Mouse (Mus musculus): ENCODE measurements around the gene Lce6a. TPM values are rescaled to one million over a fixed set of nuclear protein-coding genes. Genes with fewer than 3 reads are reported as not detected.

Gene Lce6a
- not detected in 2 replicates for total RNA-seq (2012; rRNA removed)
- polyA plus RNA-seq (2012; ENCODE audit: insufficient read depth in 1 of 2, insufficient read length in 2 of 2, low read depth in 1 of 2, low replicate concordance in 2 of 2, missing spikeins in 1 of 2): not detected

GRCm38 (mm10) chr3:92621560-92621959, at the start of gene Lce6a:
TSS of gene Lce6a (minus strand) at chr3:92621660.
- DNase-seq (ENCODE audit: low read depth, low spot score): no peak
- Histone ChIP-seq H3K79me2 (ENCODE audit: control insufficient read depth, insufficient read depth, low read length, poor library complexity) (no peaks in the 10 kb centered on the region), H3K27me3 (ENCODE audit: control insufficient read depth in 1 of 2, insufficient read depth in 2 of 2, low read length in 2 of 2) (no peaks in the 10 kb centered on the region)

GRCm38 (mm10) chr3:92670215-92670614, 48.8 kb upstream of the Lce6a start, which contains the start of gene Lce1a2:
TSS of gene Lce1a2 (minus strand) at chr3:92670315.
- H3K9me3 ChIP-seq (replicated peaks; ENCODE audit: insufficient read depth, low read length): no peaks in the 10 kb centered on the region
- H3K27me3 ChIP-seq (ENCODE audit: control insufficient read depth in 1 of 2, insufficient read depth in 2 of 2, low read length in 2 of 2): no peaks in the 10 kb centered on the region
- H3K27ac ChIP-seq (ENCODE audit: control insufficient read depth, low read depth, low read length): no peak within 1 kb of the TSS
- no peaks in the 10 kb centered on the region for H3K36me3 ChIP-seq (ENCODE audit: control insufficient read depth in 1 of 2, insufficient read depth in 2 of 2, low read length in 2 of 2)
- no peaks in the 10 kb centered on the region for H3K79me2 ChIP-seq (ENCODE audit: control insufficient read depth, insufficient read depth, low read length, poor library complexity)
- no peak for TF ChIP-seq JUND (IDR thresholded peaks at IDR 0.05; ENCODE audit: low read depth, low read length)
- TF ChIP-seq MAX (IDR thresholded peaks at IDR 0.05; ENCODE audit: low read length): no peak
- no peak for TF ChIP-seq SIN3A (IDR thresholded peaks at IDR 0.05; ENCODE audit: low read length)
- TF ChIP-seq MYC (IDR thresholded peaks at IDR 0.05; ENCODE audit: low read depth, low read length): no peak
- TF ChIP-seq SMC3 (IDR thresholded peaks at IDR 0.05; ENCODE audit: low read depth, low read length): no peak
- no peak for TF ChIP-seq TAL1 (IDR thresholded peaks at IDR 0.05; ENCODE audit: low read length)
- no peak for TF ChIP-seq EP300 (IDR thresholded peaks at IDR 0.05; ENCODE audit: low read depth in 1 of 2, low read length in 2 of 2)
- no peak for TF ChIP-seq ZNF384 (IDR thresholded peaks at IDR 0.05; ENCODE audit: low read depth, low read length)
- H3K9ac ChIP-seq (ENCODE audit: control insufficient read depth, low read depth, low read length, poor library complexity, severe bottlenecking): no peak within 1 kb of the TSS
- no peak for DNase-seq (ENCODE audit: low read depth, low spot score)
- H3K4me1 ChIP-seq (ENCODE audit: control insufficient read depth in 1 of 2, insufficient read depth in 2 of 2, low read length in 2 of 2): no peaks in the 10 kb centered on the region
- no peak within 1 kb of the TSS for H3K4me3 ChIP-seq (ENCODE audit: control insufficient read depth in 1 of 2, insufficient read depth in 1 of 2, low read depth in 2 of 2, low read length in 2 of 2)

More at GRCm38 (mm10) chr3:92621560-92621959, at the start of gene Lce6a:
- no peaks in the 10 kb centered on the region for H3K9me3 ChIP-seq (replicated peaks; ENCODE audit: insufficient read depth, low read length)
- H3K27ac ChIP-seq (ENCODE audit: control insufficient read depth, low read depth, low read length): no peak within 1 kb of the TSS
- H3K36me3 ChIP-seq (ENCODE audit: control insufficient read depth in 1 of 2, insufficient read depth in 2 of 2, low read length in 2 of 2): no peaks in the 10 kb centered on the region
- H3K4me1 ChIP-seq (ENCODE audit: control insufficient read depth in 1 of 2, insufficient read depth in 2 of 2, low read length in 2 of 2): no peaks in the 10 kb centered on the region
- no peak within 1 kb of the TSS for H3K4me3 ChIP-seq (ENCODE audit: control insufficient read depth in 1 of 2, insufficient read depth in 1 of 2, low read depth in 2 of 2, low read length in 2 of 2)
- H3K9ac ChIP-seq (ENCODE audit: control insufficient read depth, low read depth, low read length, poor library complexity, severe bottlenecking): no peak within 1 kb of the TSS
- no peak for TF ChIP-seq RAD21 (IDR thresholded peaks at IDR 0.05; ENCODE audit: low read depth, low read length)

GRCm38 (mm10) chr3:92656826-92657225, 35.4 kb upstream of the Lce6a start, which contains the start of gene Lce1b:
TSS of gene Lce1b (minus strand) at chr3:92656926.
- no peaks in the 10 kb centered on the region for H3K9me3 ChIP-seq (replicated peaks; ENCODE audit: insufficient read depth, low read length)
- no peaks in the 10 kb centered on the region for H3K4me1 ChIP-seq (ENCODE audit: control insufficient read depth in 1 of 2, insufficient read depth in 2 of 2, low read length in 2 of 2)
- TF ChIP-seq GABPA (IDR thresholded peaks at IDR 0.05; ENCODE audit: low read depth, low read length): no peak
- no peak for TF ChIP-seq E2F4 (IDR thresholded peaks at IDR 0.05; ENCODE audit: borderline replicate concordance, low read depth, low read length)
- no peak for TF ChIP-seq ZKSCAN1 (IDR thresholded peaks at IDR 0.05; ENCODE audit: low read depth, low read length)
- TF ChIP-seq USF2 (IDR thresholded peaks at IDR 0.05; ENCODE audit: borderline replicate concordance in 1 of 2, insufficient read depth in 1 of 2, low read depth in 1 of 2, low read length in 2 of 2): no peak
- TF ChIP-seq SMC3 (IDR thresholded peaks at IDR 0.05; ENCODE audit: low read depth, low read length): no peak
- no peak for TF ChIP-seq ZC3H11A (IDR thresholded peaks at IDR 0.05; ENCODE audit: low read depth, low read length)
- no peak for TF ChIP-seq POLR2A (IDR thresholded peaks at IDR 0.05; ENCODE audit: control insufficient read depth in 1 of 2, insufficient read depth in 1 of 2, low read depth in 1 of 2, low read length in 2 of 2, poor library complexity in 1 of 2)
- TF ChIP-seq GATA1 (IDR thresholded peaks at IDR 0.05; ENCODE audit: low read depth, low read length): no peak
- no peak for TF ChIP-seq CHD2 (IDR thresholded peaks at IDR 0.05; ENCODE audit: low read length)
- TF ChIP-seq UBTF (IDR thresholded peaks at IDR 0.05; ENCODE audit: borderline replicate concordance, insufficient read depth, low read depth, low read length): no peak
- TF ChIP-seq MEF2A (IDR thresholded peaks at IDR 0.05; ENCODE audit: extremely low read depth, insufficient replicate concordance, low read depth, low read length, poor library complexity, severe bottlenecking): no peak
- no peak for TF ChIP-seq EP300 (IDR thresholded peaks at IDR 0.05; ENCODE audit: low read depth in 1 of 2, low read length in 2 of 2)
- H3K79me2 ChIP-seq (ENCODE audit: control insufficient read depth, insufficient read depth, low read length, poor library complexity): no peaks in the 10 kb centered on the region
- no peaks in the 10 kb centered on the region for H3K27me3 ChIP-seq (ENCODE audit: control insufficient read depth in 1 of 2, insufficient read depth in 2 of 2, low read length in 2 of 2)
- no peak within 1 kb of the TSS for H3K9ac ChIP-seq (ENCODE audit: control insufficient read depth, low read depth, low read length, poor library complexity, severe bottlenecking)
- H3K27ac ChIP-seq (ENCODE audit: control insufficient read depth, low read depth, low read length): no peak within 1 kb of the TSS
- H3K4me3 ChIP-seq (ENCODE audit: control insufficient read depth in 1 of 2, insufficient read depth in 1 of 2, low read depth in 2 of 2, low read length in 2 of 2): no peak within 1 kb of the TSS
- DNase-seq (ENCODE audit: low read depth, low spot score): no peak
- H3K36me3 ChIP-seq (ENCODE audit: control insufficient read depth in 1 of 2, insufficient read depth in 2 of 2, low read length in 2 of 2): no peaks in the 10 kb centered on the region

Data from MEL (cell line).